Mouse (Mus musculus) T-helper 2 cell (primary cell): ENCODE results near the gene Vmn1r52.
"Not testable (repeated sequence)": the region's sequence is repeated elsewhere in the genome, so short reads cannot be mapped to it uniquely, and the experiment has no call there.

ENCODE experiments used
- in situ Hi-C: fragments of 300-600 bp; cut with MboI, MseI; formaldehyde crosslinking; loops from one replicate; pipeline ENCODE4 v1.15.1; 2025; ENCODE audit warnings: high pct_unique_total_duplicates

The Vmn1r52 gene

GRCm38 (mm10) chr6:90174508-90174907, at the start of gene Vmn1r52:
Vmn1r52 (plus strand) TSS chr6:90174808.
- in situ Hi-C loops: no loop called here

- in situ Hi-C loops: no loop called here
Measured at GRCm38 (mm10) chr6:90160139-90160538, 14.5 kb upstream of the Vmn1r52 start.

GRCm38 (mm10) chr6:90202493-90202892, 27.9 kb downstream of the Vmn1r52 start, which contains the start of gene V1ra8:
V1ra8 (plus strand) TSS chr6:90202793.
- in situ Hi-C loops: not testable (repeated sequence)

GRCm38 (mm10) chr6:90224338-90224737, 49.7 kb downstream of the Vmn1r52 start, which contains the start of gene Vmn1r53:
Vmn1r53 (minus strand) TSS chr6:90224438.
- in situ Hi-C loops: no loop called here
